Mouse (Mus musculus) CH12.LX (cell line): ENCODE data around the gene Utp11. TPM values are rescaled to one million over a fixed set of nuclear protein-coding genes. Genes with fewer than 3 reads are reported as not detected.

Source experiments
- DNase-seq: peaks from one replicate; pipeline ENCODE4 v3.0.0-alpha.2; 2013; ENCODE audit errors: extremely low read depth
- H3K27ac ChIP-seq: 2 replicates; pipeline ENCODE4 v1.5.1; 2012; ENCODE audit warnings: low read depth, mild to moderate bottlenecking, control low read depth, moderate library complexity; ENCODE audit not compliant: insufficient read depth
- H3K27me3 ChIP-seq: replicated peaks from 2 replicates; pipeline ENCODE3; 2012; ENCODE audit warnings: inconsistent platforms
- H3K36me3 ChIP-seq, 2 experiments: replicated peaks in 1 of 2; 2 replicates each; pipeline versions ENCODE3 to v1.6.1; 2012; ENCODE audit warnings: inconsistent platforms in 1 of 2, low read length in 1 of 2, mild to moderate bottlenecking in 1 of 2, mixed read lengths in 1 of 2, moderate library complexity in 1 of 2; ENCODE audit not compliant: control insufficient read depth in 1 of 2, insufficient read depth in 1 of 2
- H3K4me1 ChIP-seq, 2 experiments: 2 replicates each; pipeline ENCODE4 v1.6.1; 2012; ENCODE audit warnings: inconsistent platforms in 1 of 2, moderate library complexity in 1 of 2; ENCODE audit not compliant: insufficient read depth in 2 of 2, control insufficient read depth in 1 of 2
- H3K4me2 ChIP-seq: 2 replicates; pipeline ENCODE4 v1.6.1; 2012; ENCODE audit warnings: low read depth, mild to moderate bottlenecking, control low read depth; ENCODE audit not compliant: poor library complexity, insufficient read depth, severe bottlenecking
- H3K4me3 ChIP-seq, 3 experiments: fragments of 150-350 bp in 1 of 3; sonication (generic) in 1 of 3; replicated peaks in 1 of 3; 2 replicates each; pipeline versions ENCODE3 to v1.5.1; 2011 to 2012; ENCODE audit warnings: low read depth in 2 of 3, low read length in 2 of 3, mild to moderate bottlenecking in 2 of 3, moderate library complexity in 2 of 3, control low read depth in 1 of 3, improper control_type of control experiment in 1 of 3, inconsistent platforms in 1 of 3, mixed read lengths in 1 of 3; ENCODE audit not compliant: poor library complexity in 1 of 3
- H3K79me2 ChIP-seq: replicated peaks from 2 replicates; pipeline ENCODE4 v1.6.1; 2012; ENCODE audit warnings: mild to moderate bottlenecking, moderate library complexity; ENCODE audit not compliant: control insufficient read depth, poor library complexity, insufficient read depth, severe bottlenecking; ENCODE audit errors: extremely low read depth
- H3K9ac ChIP-seq: 2 replicates; pipeline ENCODE4 v1.6.1; 2012; ENCODE audit warnings: low read depth, mild to moderate bottlenecking, control low read depth, moderate library complexity; ENCODE audit not compliant: insufficient read depth
- H3K9me3 ChIP-seq: replicated peaks from 2 replicates; pipeline ENCODE3; 2012; ENCODE audit warnings: low read length, inconsistent platforms, mixed read lengths
- BHLHE40 ChIP-seq: IDR thresholded peaks from 2 replicates; pipeline ENCODE4 v1.6.1; 2011; ENCODE audit warnings: mild to moderate bottlenecking, low read depth, low read length, improper control_type of control experiment
- CHD1 ChIP-seq: IDR thresholded peaks from 2 replicates; pipeline ENCODE4 v1.6.1; 2012; ENCODE audit warnings: low read depth, low read length, improper control_type of control experiment, inconsistent platforms
- CHD2 ChIP-seq: IDR thresholded peaks from 2 replicates; pipeline ENCODE4 v1.6.1; 2011; ENCODE audit warnings: low read length, improper control_type of control experiment
- CTCF ChIP-seq, 2 experiments: IDR thresholded peaks in 1 of 2; conservative IDR thresholded peaks in 1 of 2; 2 replicates each; pipeline ENCODE4 v1.5.1; 2011 to 2012; ENCODE audit warnings: low read depth in 2 of 2, low read length in 2 of 2, improper control_type of control experiment in 1 of 2, inconsistent platforms in 1 of 2, mild to moderate bottlenecking in 1 of 2, moderate library complexity in 1 of 2
- E2F4 ChIP-seq: IDR thresholded peaks from 2 replicates; pipeline ENCODE4 v1.6.1; 2011; ENCODE audit warnings: low read depth, low read length, improper control_type of control experiment; ENCODE audit not compliant: insufficient replicate concordance
- EP300 ChIP-seq: IDR thresholded peaks from 2 replicates; pipeline ENCODE4 v1.6.1; 2011; ENCODE audit warnings: low read length, improper control_type of control experiment
- ETS1 ChIP-seq: conservative IDR thresholded peaks from 2 replicates; pipeline ENCODE4 v1.6.1; 2012; ENCODE audit warnings: low read depth, mild to moderate bottlenecking, inconsistent platforms, low read length, improper control_type of control experiment, moderate library complexity
- IRF4 ChIP-seq: IDR thresholded peaks from 2 replicates; pipeline ENCODE4 v1.6.1; 2014; ENCODE audit warnings: low read depth, mild to moderate bottlenecking, inconsistent platforms, low read length, improper control_type of control experiment
- JUN ChIP-seq: IDR thresholded peaks from 2 replicates; pipeline ENCODE4 v1.6.1; 2011; ENCODE audit warnings: low read depth, mild to moderate bottlenecking, low read length, improper control_type of control experiment, moderate library complexity; ENCODE audit not compliant: insufficient read depth
- JUND ChIP-seq: conservative IDR thresholded peaks from 2 replicates; pipeline ENCODE4 v1.6.1; 2011; ENCODE audit warnings: low read depth, low read length, improper control_type of control experiment
- KAT2A ChIP-seq: IDR thresholded peaks from 2 replicates; pipeline ENCODE4 v1.6.1; 2012; ENCODE audit warnings: low read length, improper control_type of control experiment, inconsistent platforms; ENCODE audit not compliant: insufficient replicate concordance
- MAFK ChIP-seq: IDR thresholded peaks from 2 replicates; pipeline ENCODE4 v1.6.1; 2011; ENCODE audit warnings: low read length, improper control_type of control experiment; ENCODE audit not compliant: insufficient replicate concordance
- MAX ChIP-seq: IDR thresholded peaks from 2 replicates; pipeline ENCODE4 v1.6.1; 2011; ENCODE audit warnings: low read length, improper control_type of control experiment
- MAZ ChIP-seq: IDR thresholded peaks from 2 replicates; pipeline ENCODE4 v1.6.1; 2012; ENCODE audit warnings: low read depth, mild to moderate bottlenecking, inconsistent platforms, low read length, improper control_type of control experiment, moderate library complexity
- MEF2A ChIP-seq: IDR thresholded peaks from 2 replicates; pipeline ENCODE4 v1.6.1; 2014; ENCODE audit warnings: low read depth, mild to moderate bottlenecking, inconsistent platforms, low read length, improper control_type of control experiment, borderline replicate concordance
- MYC ChIP-seq: IDR thresholded peaks from 2 replicates; pipeline ENCODE4 v1.6.1; 2011; ENCODE audit warnings: low read depth, mild to moderate bottlenecking, improper control_type of control experiment, low read length
- NELFE ChIP-seq: IDR thresholded peaks from 2 replicates; pipeline ENCODE4 v1.6.1; 2011; ENCODE audit warnings: low read depth, low read length, improper control_type of control experiment
- NRF1 ChIP-seq: IDR thresholded peaks from 2 replicates; pipeline ENCODE4 v1.6.1; 2014; ENCODE audit warnings: low read depth, mild to moderate bottlenecking, inconsistent platforms, low read length, improper control_type of control experiment, moderate library complexity
- PAX5 ChIP-seq: IDR thresholded peaks from 2 replicates; pipeline ENCODE4 v1.6.1; 2012; ENCODE audit warnings: low read length, inconsistent platforms, mixed read lengths
- POLR2A ChIP-seq: IDR thresholded peaks from 2 replicates; pipeline ENCODE4 v1.6.1; 2011; ENCODE audit warnings: low read depth, mild to moderate bottlenecking, improper control_type of control experiment, low read length
- POLR2AphosphoS2 ChIP-seq: IDR thresholded peaks from 2 replicates; pipeline ENCODE4 v1.6.1; 2011; ENCODE audit warnings: low read depth, low read length, improper control_type of control experiment
- RAD21 ChIP-seq: IDR thresholded peaks from 2 replicates; pipeline ENCODE4 v1.6.1; 2011; ENCODE audit warnings: low read depth, mild to moderate bottlenecking, low read length, improper control_type of control experiment, moderate library complexity
- RCOR1 ChIP-seq: conservative IDR thresholded peaks from 2 replicates; pipeline ENCODE4 v1.6.1; 2012; ENCODE audit warnings: low read depth, mild to moderate bottlenecking, inconsistent platforms, low read length, improper control_type of control experiment
- SMC3 ChIP-seq: IDR thresholded peaks from 2 replicates; pipeline ENCODE4 v1.6.1; 2011; ENCODE audit warnings: low read depth, low read length, improper control_type of control experiment
- TBP ChIP-seq: conservative IDR thresholded peaks from 2 replicates; pipeline ENCODE4 v1.6.1; 2011; ENCODE audit warnings: low read depth, low read length, improper control_type of control experiment
- TCF12 ChIP-seq: IDR thresholded peaks from 2 replicates; pipeline ENCODE4 v1.6.1; 2014; ENCODE audit warnings: low read depth, mild to moderate bottlenecking, inconsistent platforms, low read length, improper control_type of control experiment
- UBTF ChIP-seq: IDR thresholded peaks from 2 replicates; pipeline ENCODE4 v1.6.1; 2012; ENCODE audit warnings: low read depth, mild to moderate bottlenecking, inconsistent platforms, low read length, improper control_type of control experiment, moderate library complexity
- USF1 ChIP-seq: IDR thresholded peaks from 2 replicates; pipeline ENCODE4 v1.6.1; 2014; ENCODE audit warnings: low read depth, mild to moderate bottlenecking, inconsistent platforms, low read length, improper control_type of control experiment
- USF2 ChIP-seq: conservative IDR thresholded peaks from 2 replicates; pipeline ENCODE4 v1.6.1; 2011; ENCODE audit warnings: low read depth, low read length, improper control_type of control experiment
- ZC3H11A ChIP-seq: IDR thresholded peaks from 2 replicates; pipeline ENCODE4 v1.6.1; 2012; ENCODE audit warnings: low read depth, mild to moderate bottlenecking, inconsistent platforms, low read length, improper control_type of control experiment
- ZMIZ1 ChIP-seq: IDR thresholded peaks from 2 replicates; pipeline ENCODE4 v1.6.1; 2012; ENCODE audit warnings: low read depth, mild to moderate bottlenecking, inconsistent platforms, low read length, improper control_type of control experiment
- ZNF384 ChIP-seq: IDR thresholded peaks from 2 replicates; pipeline ENCODE4 v1.6.1; 2012; ENCODE audit warnings: low read depth, low read length, improper control_type of control experiment, inconsistent platforms
- dilution Hi-C: fragments of 300-500 bp; cut with MboI; formaldehyde crosslinking; loops from 2 replicates; pipeline ENCODE4 v1.14.3; 2020; ENCODE audit warnings: low sequenced_read_pairs; ENCODE audit not compliant: extremely low pct_unique_long_range_greater_than_20kb, extremely low pct_ligation_motif_present
- in situ Hi-C: fragments of 300-500 bp; cut with MboI; formaldehyde crosslinking; loops from 3 replicates; pipeline ENCODE4 v1.14.3; 2019; ENCODE audit warnings: low sequenced_read_pairs, low pct_ligation_motif_present, low pct_unique_long_range_greater_than_20kb, mixed read lengths
- polyA plus RNA-seq: library from polyadenylated mRNA; unstranded; fragments of >175 nt; gene quantifications from 2 replicates; pipeline ENCODE4 v1.2.1, GENCODE M21; 2012; ENCODE audit warnings: low read depth; ENCODE audit not compliant: insufficient read length
- total RNA-seq, 2 experiments: library from RNA; depleted of rRNA; stranded (reverse); fragments of 300-350 nt in 1 of 2; fragments of >200 nt in 1 of 2; gene quantifications; 2 replicates each; pipeline ENCODE4 v1.2.3; 2012 to 2014

Gene Utp11
- total and polyA plus RNA-seq, 3 experiments = 52.7 to 102 (median 78.1) TPM

DNA sequence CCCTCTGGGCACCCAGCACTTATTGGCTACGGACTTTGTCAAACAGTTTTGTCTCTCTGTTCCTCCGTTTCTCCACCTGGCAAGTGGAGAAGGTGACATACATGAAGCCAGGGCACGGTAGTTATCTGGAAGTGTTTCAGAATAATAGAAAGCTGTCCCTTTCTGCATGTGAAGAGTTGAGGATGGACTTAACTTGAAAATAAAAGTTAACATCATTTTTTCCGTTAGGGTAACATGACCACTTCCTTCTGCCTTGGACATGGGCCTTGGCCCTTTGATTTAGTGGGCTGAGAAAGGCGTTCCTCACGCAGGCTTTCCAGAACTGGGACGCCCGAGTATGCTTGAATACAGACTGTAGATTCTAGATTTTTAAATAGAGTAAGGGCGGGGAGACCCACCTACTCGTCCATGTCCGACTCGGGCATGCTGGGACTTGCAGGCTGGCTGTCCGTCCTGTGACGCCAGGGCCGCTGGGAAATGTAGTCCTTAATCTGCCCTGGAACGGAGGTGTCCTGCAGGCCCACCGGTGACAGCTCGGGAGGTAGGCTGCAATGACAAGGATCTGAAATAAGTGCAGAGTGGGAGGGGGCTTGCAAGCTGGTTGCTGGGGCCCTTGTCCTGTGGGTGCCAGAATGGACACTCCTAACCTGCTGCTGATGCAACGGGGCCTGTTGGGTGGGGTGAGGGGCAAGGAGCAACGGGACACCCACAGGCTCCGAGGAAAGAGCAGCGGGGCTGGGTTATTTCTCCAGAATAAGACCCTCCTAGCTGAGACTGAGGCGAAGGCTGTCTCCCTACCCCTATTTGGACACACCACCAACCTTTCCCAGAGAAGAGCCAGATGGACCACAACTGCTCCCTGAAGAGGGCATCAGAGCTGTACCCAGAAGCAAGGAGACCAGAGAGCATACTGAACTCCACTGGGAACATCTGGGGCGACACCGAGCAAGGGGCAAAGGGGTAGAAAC is 48.3 kb upstream of the Utp11 start, which contains the start of gene Inpp5b (continued):
- no peak; the same call in 1 of the 2 replicates for TF ChIP-seq MAZ
- peak; percentile 74 for TF ChIP-seq CHD2
- peak; percentile 96 for TF ChIP-seq CHD1
- peak; percentile 61 for TF ChIP-seq TBP
- TF ChIP-seq JUND = peak; percentile 78
- peak in 1 of 2 experiments; percentile 17; a peak in 1 of 4 replicates for TF ChIP-seq CTCF (conservative IDR thresholded peaks at IDR 0.05 in 1 of 2, IDR thresholded peaks at IDR 0.05 in 1 of 2; ENCODE audit: low read depth in 2 of 2, low read length in 2 of 2)
- peak; percentile 14; the same call in 1 of the 2 replicates for TF ChIP-seq IRF4
- peak; percentile 84 for TF ChIP-seq JUN
- no peak for TF ChIP-seq SMC3
- no peak for TF ChIP-seq POLR2AphosphoS2
- no peak for TF ChIP-seq USF1
- no peak; the same call in 1 of the 2 replicates for TF ChIP-seq ETS1
- 0 out of 2 replicates have a peak, but pooled peaks have one; percentile 39 for TF ChIP-seq UBTF
- TF ChIP-seq, all 38 proteins: peak for 17

DNA sequence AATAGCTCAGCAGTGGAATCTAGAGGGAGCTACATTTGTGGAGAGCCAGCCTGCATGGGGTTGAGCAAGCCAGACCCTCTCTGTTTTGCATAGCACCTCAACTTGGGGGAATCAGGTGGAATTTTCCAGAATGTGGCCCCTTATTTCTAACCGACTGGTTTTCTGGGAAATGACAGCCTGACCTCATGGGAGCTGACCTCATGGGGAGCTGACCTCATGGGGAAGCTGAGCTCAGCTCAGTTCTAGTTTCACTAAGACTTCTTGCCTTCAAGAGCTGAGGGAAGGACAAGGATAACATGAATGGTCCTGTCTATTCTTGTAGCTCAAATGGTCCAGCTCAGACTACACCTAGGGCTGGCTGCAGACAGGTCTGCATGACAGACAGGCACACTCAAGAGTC is 45.4 kb upstream of the Utp11 start:
- Histone ChIP-seq H3K36me3 (peaks cover 3 to 18% of the 10 kb centered on the region in 2 experiments), H3K27ac (no peak overlapping the region), H3K79me2 (peaks cover 4% of the 10 kb centered on the region; the same call in 1 of the 2 replicates), H3K4me3 (no peak overlapping the region), H3K4me2 (no peak overlapping the region), H3K9ac (no peak overlapping the region), H3K9me3 (no peaks in the 10 kb centered on the region), H3K4me1 (peaks cover 25 to 59% of the 10 kb centered on the region in 2 experiments), H3K27me3 (no peaks in the 10 kb centered on the region)
- dilution Hi-C loops = no loop called here
- in situ Hi-C loops = no loop called here
- peak; percentile 51; the same call in 1 of the 2 replicates for TF ChIP-seq MYC
- no peak for TF ChIP-seq ZC3H11A
- TF ChIP-seq CHD2 = no peak
- peak; percentile 43; the same call in 1 of the 2 replicates for TF ChIP-seq IRF4
- TF ChIP-seq MEF2A = 0 out of 2 replicates have a peak, but pooled peaks have one; percentile 44
- no peak for TF ChIP-seq CTCF (conservative IDR thresholded peaks at IDR 0.05 in 1 of 2, IDR thresholded peaks at IDR 0.05 in 1 of 2; ENCODE audit: low read depth in 2 of 2, low read length in 2 of 2)
- no peak for TF ChIP-seq E2F4
- no peak for TF ChIP-seq ZMIZ1
- peak; percentile 26; the same call in 1 of the 2 replicates for TF ChIP-seq JUN
- TF ChIP-seq ETS1 = peak; percentile 78
- no peak for TF ChIP-seq TCF12
- TF ChIP-seq PAX5 = no peak
- no peak for TF ChIP-seq RCOR1
- TF ChIP-seq NELFE = no peak
- TF ChIP-seq POLR2A = no peak
- TF ChIP-seq ZNF384 = no peak
- no peak for TF ChIP-seq UBTF
- TF ChIP-seq NRF1 = no peak
- no peak for TF ChIP-seq MAFK
- no peak for TF ChIP-seq CHD1
- TF ChIP-seq RAD21 = no peak
- TF ChIP-seq USF2 = no peak
- no peak for TF ChIP-seq KAT2A
- peak; percentile 48; the same call in 1 of the 2 replicates for TF ChIP-seq EP300
- TF ChIP-seq BHLHE40 = no peak
- TF ChIP-seq MAX = no peak
- DNase-seq = no peak
